Mouse (Mus musculus) gastrocnemius, postnatal 36 days (tissue): ENCODE results near the gene Adgrg7. TPM values are rescaled to one million over a fixed set of nuclear protein-coding genes. Genes with fewer than 3 reads are reported as not detected.

Source experiments
- DNase-seq, 2 experiments: peaks; one replicate each; pipeline ENCODE4 v3.0.0; 2022
- intact Hi-C: fragments of 180-260 bp; cut with DNase I; formaldehyde crosslinking; loops from one replicate; pipeline ENCODE4 v1.15.1; 2025
- total RNA-seq, 2 experiments: library from RNA; stranded (reverse); gene quantifications; 2 replicates each; pipeline ENCODE4 v1.2.3; 2021

The Adgrg7 gene
- total RNA-seq, 2 experiments from 2014 or later, result not detected

GRCm38 (mm10) chr16:56716557-56717179 lies 79.0 kb downstream of the Adgrg7 start:
- intact Hi-C loops, result no loop called here

GRCm38 (mm10) chr16:56715608-56716007 lies 80.0 kb downstream of the Adgrg7 start:
- intact Hi-C loops, result no loop called here
- no peak for DNase-seq

More at GRCm38 (mm10) chr16:56716557-56717179, 79.0 kb downstream of the Adgrg7 start:
- peak in 1 of 2 experiments; percentile 34 for DNase-seq

GRCm38 (mm10) chr16:56710071-56710470 lies 85.6 kb downstream of the Adgrg7 start:
- intact Hi-C loops, result no loop called here
- DNase-seq, result no peak

- DNase-seq, result no peak
- intact Hi-C loops, result no loop called here
Measured at GRCm38 (mm10) chr16:56705731-56706130, 89.9 kb downstream of the Adgrg7 start.

DNA sequence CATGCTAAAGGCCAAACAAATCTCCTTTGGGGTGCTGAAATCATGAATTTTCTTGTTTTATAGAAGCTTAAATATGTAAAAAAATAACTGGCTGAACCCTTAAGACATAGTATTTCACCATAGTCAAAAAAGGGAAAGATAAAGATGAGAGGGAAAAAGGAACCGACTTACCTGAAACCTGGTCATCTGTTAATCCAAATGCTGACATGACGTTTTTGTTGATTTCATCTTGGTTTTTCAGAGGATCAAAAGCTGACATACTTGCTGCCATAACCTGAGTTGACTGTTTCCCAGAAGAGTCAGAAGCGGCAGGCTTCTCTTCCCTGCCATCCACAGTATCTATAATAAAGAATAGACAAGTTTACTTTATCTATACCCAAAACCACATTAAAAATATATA lies 94.8 kb downstream of the Adgrg7 start:
- intact Hi-C loops, result no loop called here
- DNase-seq, result no peak

- DNase-seq, result no peak
- intact Hi-C loops, result no loop called here
Measured at GRCm38 (mm10) chr16:56696448-56696847, 99.2 kb downstream of the Adgrg7 start.

DNA sequence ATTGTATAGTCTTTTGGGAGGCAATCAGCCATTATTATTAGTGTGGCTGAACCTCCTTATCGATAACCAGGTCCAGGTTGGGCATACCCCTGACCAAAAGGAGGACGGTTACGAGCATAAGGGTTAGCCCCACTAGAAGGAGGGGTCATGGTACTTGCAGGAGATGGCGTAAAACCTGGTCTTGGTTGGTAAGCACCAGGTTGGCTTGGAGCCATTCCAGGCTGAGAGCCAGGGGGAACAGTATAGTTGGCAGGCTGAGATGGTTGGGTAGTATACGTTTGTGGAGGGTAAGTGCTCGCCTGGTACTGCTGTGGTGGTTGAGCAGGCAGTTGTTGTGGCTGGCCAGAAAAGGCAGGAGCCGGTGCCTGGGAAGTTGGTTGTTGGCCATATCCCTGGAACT lies 104.9 kb downstream of the Adgrg7 start:
- intact Hi-C loops, result no loop called here
- no peak for DNase-seq

DNA sequence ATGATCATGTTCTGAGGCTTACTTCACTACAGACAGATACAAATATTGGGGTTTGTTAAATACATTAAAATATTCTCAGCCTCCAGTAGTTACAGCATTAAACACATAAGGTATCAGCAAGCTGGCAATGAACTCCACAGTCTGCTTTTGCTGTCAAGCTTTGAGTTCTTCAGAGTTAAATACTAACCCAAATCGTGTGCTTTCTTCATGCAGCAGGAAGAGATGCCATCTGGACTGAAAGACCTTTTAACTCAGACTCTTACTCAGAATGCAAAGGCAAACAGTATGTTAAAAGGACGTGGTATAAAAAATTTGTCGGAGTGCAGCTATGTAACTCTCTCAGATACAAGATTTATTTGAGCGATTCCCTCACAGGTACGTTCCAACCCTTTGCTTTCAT lies 108.9 kb downstream of the Adgrg7 start:
- DNase-seq, result no peak
- intact Hi-C loops, result loop anchor here (10.0 kb wide), 1 partner anchor 502 kb away; no protein-coding TSS in a partner anchor

GRCm38 (mm10) chr16:56681010-56681645 lies 114.5 kb downstream of the Adgrg7 start:
- intact Hi-C loops, result loop anchor here (5.0 to 10.0 kb wide), 2 partner anchors 179 to 496 kb away; no protein-coding TSS in a partner anchor

GRCm38 (mm10) chr16:56677146-56677545 lies 118.5 kb downstream of the Adgrg7 start:
- no peak for DNase-seq
- intact Hi-C loops, result no loop called here

More at GRCm38 (mm10) chr16:56681010-56681645, 114.5 kb downstream of the Adgrg7 start:
- DNase-seq, result no peak

Other genes starting within 250 kb of the Adgrg7 start
- gene Tfg, start 78.4 kb downstream of the Adgrg7 start, total RNA-seq, result 10 to 100 TPM; 41.1 to 42.7 TPM
- 1 to 10 TPM; 1.2 to 2.9 TPM for gene Tmem45a, start 90.3 kb upstream of the Adgrg7 start, total RNA-seq
- gene Lnp1, start 132.2 kb upstream of the Adgrg7 start, total RNA-seq, result not detected